Mouse (Mus musculus): ENCODE data around the gene Hyal3. TPM values are rescaled to one million over a fixed set of nuclear protein-coding genes. Genes with fewer than 3 reads are reported as not detected.

Gene Hyal3
- polyA plus RNA-seq, 1 experiment from 2014 or later = 0.24 TPM

- H3K4me2 ChIP-seq (ENCODE audit: low read depth) = peak within 1 kb of the TSS; percentile 77
- peaks cover 52% of the 10 kb centered on the region for H3K4me1 ChIP-seq (ENCODE audit: control insufficient read depth, insufficient read depth, low read length)
- no peaks in the 10 kb centered on the region for H3K9me3 ChIP-seq (ENCODE audit: control insufficient read depth, low read length)
- WGBS = 2% methylated on average over 37 of the region's 38 CpGs
- no peaks in the 10 kb centered on the region for H3K27me3 ChIP-seq (ENCODE audit: control insufficient read depth, insufficient read depth, low read length)
- peak within 1 kb of the TSS; percentile 90 for H3K4me3 ChIP-seq (ENCODE audit: low read depth, low read length)
- H3K27ac ChIP-seq (ENCODE audit: low read depth, low read length) = peak within 1 kb of the TSS; percentile 98
- peak; percentile 83 for ATAC-seq (ENCODE audit: insufficient read depth, low FRiP score, low TSS enrichment)
- peak; percentile 97 for DNase-seq (ENCODE audit: low spot score)
- peak within 1 kb of the TSS; percentile 89 for H3K9ac ChIP-seq (ENCODE audit: low read length)
- no peaks in the 10 kb centered on the region for H3K36me3 ChIP-seq (ENCODE audit: control insufficient read depth, insufficient read depth, low read length)
These were observed 54.8 kb downstream of the Hyal3 start, which contains the start of gene Gnai2 for GRCm38 (mm10) chr9:107635279-107636028. Gnai2 (minus strand) TSS chr9:107635367.

Other genes starting within 250 kb of the Hyal3 start
- gene Hemk1, start 242.5 kb upstream of the Hyal3 start, polyA plus RNA-seq (2014; fragmentation: Nextera tagmentation; extraction: Ambion mirVana) = 11.1 and 12.4 TPM in 2 replicates
- gene 6430571L13Rik, start 240.2 kb upstream of the Hyal3 start, polyA plus RNA-seq (2014; fragmentation: Nextera tagmentation; extraction: Ambion mirVana) = 1.4 and 2.0 TPM in 2 replicates
- 1.4 and 1.8 TPM in 2 replicates for gene Cacna2d2, start 181.2 kb upstream of the Hyal3 start, polyA plus RNA-seq (2014; fragmentation: Nextera tagmentation; extraction: Ambion mirVana)
- gene Tmem115, start 46.9 kb upstream of the Hyal3 start, polyA plus RNA-seq (2014; fragmentation: Nextera tagmentation; extraction: Ambion mirVana) = 47.0 and 47.2 TPM in 2 replicates
- gene Cyb561d2, start 38.6 kb upstream of the Hyal3 start, polyA plus RNA-seq (2014; fragmentation: Nextera tagmentation; extraction: Ambion mirVana) = 19.7 and 21.9 TPM in 2 replicates
- 45.8 and 48.9 TPM in 2 replicates for gene Nprl2, start 38.6 kb upstream of the Hyal3 start, polyA plus RNA-seq (2014; fragmentation: Nextera tagmentation; extraction: Ambion mirVana)
- gene Zmynd10, start 33.5 kb upstream of the Hyal3 start, polyA plus RNA-seq (2014; fragmentation: Nextera tagmentation; extraction: Ambion mirVana) = 0.65 and 1.3 TPM in 2 replicates
- 38.5 and 41.3 TPM in 2 replicates for gene Rassf1, start 29.3 kb upstream of the Hyal3 start, polyA plus RNA-seq (2014; fragmentation: Nextera tagmentation; extraction: Ambion mirVana)
- 91.0 and 93.0 TPM in 2 replicates for gene Tusc2, start 17.6 kb upstream of the Hyal3 start, polyA plus RNA-seq (2014; fragmentation: Nextera tagmentation; extraction: Ambion mirVana)
- 124 and 128 TPM in 2 replicates for gene Hyal2, start 12.9 kb upstream of the Hyal3 start, polyA plus RNA-seq (2014; fragmentation: Nextera tagmentation; extraction: Ambion mirVana)
- 3.3 and 4.0 TPM in 2 replicates for gene Hyal1, start 3.9 kb upstream of the Hyal3 start, polyA plus RNA-seq (2014; fragmentation: Nextera tagmentation; extraction: Ambion mirVana)
- 15.1 and 15.5 TPM in 2 replicates for gene Naa80, start 1.9 kb upstream of the Hyal3 start, polyA plus RNA-seq (2014; fragmentation: Nextera tagmentation; extraction: Ambion mirVana)
- 35.2 and 39.0 TPM in 2 replicates for gene Ifrd2, start 6.8 kb downstream of the Hyal3 start, polyA plus RNA-seq (2014; fragmentation: Nextera tagmentation; extraction: Ambion mirVana)
- gene Sema3b, start 28.4 kb downstream of the Hyal3 start, polyA plus RNA-seq (2014; fragmentation: Nextera tagmentation; extraction: Ambion mirVana) = 2.6 and 3.0 TPM in 2 replicates
- gene Gnai2, start 54.5 kb downstream of the Hyal3 start, polyA plus RNA-seq (2014; fragmentation: Nextera tagmentation; extraction: Ambion mirVana) = 434 and 452 TPM in 2 replicates
- 6.8 and 7.2 TPM in 2 replicates for gene Slc38a3, start 88.7 kb downstream of the Hyal3 start, polyA plus RNA-seq (2014; fragmentation: Nextera tagmentation; extraction: Ambion mirVana)
- 1.9 and 2.4 TPM in 2 replicates for gene Gnat1, start 98.9 kb downstream of the Hyal3 start, polyA plus RNA-seq (2014; fragmentation: Nextera tagmentation; extraction: Ambion mirVana)
- 15.3 and 17.0 TPM in 2 replicates for gene Sema3f, start 129.7 kb downstream of the Hyal3 start, polyA plus RNA-seq (2014; fragmentation: Nextera tagmentation; extraction: Ambion mirVana)
- 196 and 197 TPM in 2 replicates for gene Rbm5, start 190.2 kb downstream of the Hyal3 start, polyA plus RNA-seq (2014; fragmentation: Nextera tagmentation; extraction: Ambion mirVana)